Mouse (Mus musculus): ENCODE measurements around the gene Smbd1.

Gene Smbd1

DNA sequence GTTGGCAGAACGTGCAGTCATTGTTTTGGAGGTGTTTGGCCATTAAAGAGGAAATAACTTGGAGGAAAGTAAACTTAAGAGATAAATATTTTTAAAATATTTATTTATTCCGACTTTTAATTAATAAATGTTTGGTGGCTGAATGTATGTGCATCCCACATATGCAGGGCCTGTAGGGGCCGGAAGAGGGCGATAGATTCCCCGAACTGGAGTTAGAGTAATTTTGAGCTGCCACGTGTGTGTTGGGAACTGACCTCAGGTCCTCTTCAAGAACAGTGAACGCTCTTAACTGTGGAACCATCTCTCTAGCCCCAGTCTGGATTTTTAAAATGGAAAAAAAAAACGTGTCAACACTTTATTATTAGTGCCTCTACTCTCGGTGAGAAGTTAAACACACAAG lies 3.1 kb upstream of the Smbd1 start:
- no peak for DNase-seq (ENCODE audit: low spot score)

GRCm38 (mm10) chr16:32812888-32813361 lies 2.6 kb upstream of the Smbd1 start:
- DNase-seq (ENCODE audit: low spot score) = peak; percentile 92

DNA sequence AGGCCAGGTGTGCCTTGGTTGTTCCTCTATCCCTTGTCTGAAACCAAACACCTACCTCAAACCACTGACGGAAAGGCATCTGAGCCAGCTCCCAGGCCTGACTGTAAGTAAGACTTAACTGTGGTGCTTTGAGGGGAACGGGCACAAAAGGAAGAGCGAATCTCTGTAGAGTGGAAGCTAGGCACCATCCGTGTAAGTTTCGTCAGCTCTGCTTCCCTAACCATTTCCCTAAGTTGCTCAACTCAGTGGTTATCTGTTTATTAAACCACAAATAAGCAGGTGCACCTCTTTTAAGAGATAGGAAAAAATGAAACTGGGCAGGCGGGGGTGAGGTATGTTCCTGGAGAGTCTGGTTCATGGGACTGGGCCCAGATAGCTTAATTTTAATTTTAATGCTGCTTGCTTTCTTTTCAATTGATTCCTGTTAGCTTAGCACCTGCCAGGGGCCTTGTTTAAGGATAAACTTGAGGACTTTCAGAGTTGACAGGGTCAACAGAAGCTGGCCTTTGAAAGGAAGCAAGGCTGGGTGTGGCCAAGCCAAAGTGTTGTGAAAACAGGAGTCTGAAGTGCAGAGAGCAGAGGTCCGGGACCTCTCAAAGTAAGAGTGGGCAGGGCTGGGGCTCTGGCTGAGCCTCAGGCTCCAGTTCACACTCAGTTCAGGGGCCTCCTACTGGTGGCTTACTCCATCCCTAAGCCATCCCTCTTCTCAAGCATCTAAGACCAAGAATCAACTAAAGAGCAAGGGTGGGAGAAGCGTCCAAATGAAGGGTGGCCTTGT lies 2.7 kb downstream of the Smbd1 start:
- DNase-seq (ENCODE audit: low spot score) = no peak

DNA sequence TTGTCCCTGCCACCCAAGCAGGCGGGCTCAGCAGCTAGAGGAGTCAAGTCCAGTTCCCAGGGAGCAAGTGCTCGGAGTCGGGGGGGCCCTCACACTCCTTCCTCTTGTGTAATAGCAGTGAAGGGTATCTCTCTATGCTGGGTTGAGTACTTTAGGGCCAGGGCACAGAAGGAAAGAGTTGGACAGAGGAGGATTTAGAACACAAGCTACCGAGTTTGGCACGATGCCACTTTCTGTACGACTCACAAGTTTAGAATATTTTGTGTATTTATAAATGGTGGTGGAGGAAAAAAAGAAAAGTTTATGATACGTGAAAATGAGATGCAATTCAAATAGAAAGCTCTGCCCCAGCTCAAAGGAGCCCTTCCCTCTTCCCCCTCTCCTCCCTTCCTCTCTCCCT lies 5.1 kb downstream of the Smbd1 start:
- no peak for DNase-seq (ENCODE audit: low spot score)

DNA sequence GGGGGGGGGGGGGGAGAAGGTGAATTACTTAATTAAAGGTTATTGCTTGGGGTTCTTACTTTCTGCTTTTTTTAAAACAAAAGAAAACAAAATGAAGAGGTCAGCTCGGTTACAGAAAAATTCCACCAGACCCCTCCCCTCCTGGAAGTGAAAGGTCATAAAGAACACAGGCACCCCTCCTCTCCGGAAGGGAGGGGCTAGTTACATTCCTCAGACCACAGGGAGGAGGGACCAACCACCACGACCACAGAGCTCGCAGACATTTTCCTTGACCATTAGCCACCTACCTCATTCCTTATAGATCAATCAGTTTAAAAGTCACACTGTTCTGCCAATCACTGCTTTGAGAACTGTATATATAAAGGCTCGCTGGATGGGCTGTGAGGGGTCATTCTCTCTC lies 6.4 kb downstream of the Smbd1 start:
- no peak for DNase-seq (ENCODE audit: low spot score)

GRCm38 (mm10) chr16:32803252-32803853 lies 6.9 kb downstream of the Smbd1 start:
- DNase-seq (ENCODE audit: low spot score) = peak; percentile 61

GRCm38 (mm10) chr16:32797426-32797689 lies 12.9 kb downstream of the Smbd1 start, which contains the start of gene Muc20:
TSS of gene Muc20 (minus strand) at chr16:32797435.
- no peak for DNase-seq (ENCODE audit: low spot score)

DNA sequence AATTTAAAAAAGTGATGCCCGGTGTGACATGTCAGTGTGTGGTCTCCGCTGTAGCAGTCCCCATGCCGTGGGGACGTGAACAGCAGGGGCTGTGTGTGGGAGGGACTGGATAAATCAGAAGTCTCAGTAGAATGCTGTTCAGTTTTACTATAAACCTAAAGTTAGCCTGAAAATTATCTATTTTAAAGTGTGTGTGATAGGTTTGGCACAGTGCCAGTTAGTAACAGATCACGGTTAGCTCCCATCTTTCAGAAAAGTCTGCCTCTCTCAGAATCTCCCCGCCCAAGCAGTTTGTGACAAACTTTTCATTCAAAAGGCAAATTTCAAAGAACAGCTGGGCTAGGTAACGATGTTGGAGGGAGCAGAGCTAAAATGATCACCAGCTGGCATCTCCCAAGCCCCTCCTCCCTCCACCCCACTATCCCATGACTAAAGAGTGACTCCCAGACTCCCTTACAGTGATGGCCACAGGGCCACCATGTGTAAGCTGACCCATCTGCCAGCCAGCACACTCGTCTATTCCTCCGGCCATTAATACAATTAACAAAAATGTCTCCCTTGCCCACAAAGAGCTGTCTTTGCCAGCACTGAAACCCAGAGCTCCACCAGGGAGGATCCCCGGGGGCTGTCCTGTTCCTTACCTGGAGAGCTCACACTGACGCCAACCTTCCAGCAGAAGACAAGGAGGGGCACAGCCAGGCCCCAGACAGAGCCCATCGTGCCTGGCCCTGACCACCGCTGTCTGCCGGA lies 13.4 kb downstream of the Smbd1 start:
- DNase-seq (ENCODE audit: low spot score) = no peak

DNA sequence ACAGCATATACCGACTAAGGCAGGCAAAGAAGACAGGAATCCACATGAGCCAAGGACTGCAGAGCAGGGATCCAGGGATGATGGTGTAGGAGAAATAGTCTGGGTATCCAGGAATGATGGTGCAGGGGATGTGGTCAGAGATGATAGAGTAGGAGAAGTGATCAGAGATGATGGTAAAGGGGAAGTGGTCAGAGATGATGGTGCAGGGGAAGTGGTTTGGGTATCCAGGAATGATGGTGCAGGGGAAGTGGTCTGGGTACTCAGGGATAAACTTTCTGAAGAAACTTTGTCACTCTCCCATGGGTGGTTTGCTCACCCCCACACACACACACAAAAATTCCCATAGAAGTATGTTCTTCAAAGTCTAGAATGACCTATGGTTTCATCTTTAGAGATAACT lies 15.1 kb downstream of the Smbd1 start:
- no peak for DNase-seq (ENCODE audit: low spot score)

DNA sequence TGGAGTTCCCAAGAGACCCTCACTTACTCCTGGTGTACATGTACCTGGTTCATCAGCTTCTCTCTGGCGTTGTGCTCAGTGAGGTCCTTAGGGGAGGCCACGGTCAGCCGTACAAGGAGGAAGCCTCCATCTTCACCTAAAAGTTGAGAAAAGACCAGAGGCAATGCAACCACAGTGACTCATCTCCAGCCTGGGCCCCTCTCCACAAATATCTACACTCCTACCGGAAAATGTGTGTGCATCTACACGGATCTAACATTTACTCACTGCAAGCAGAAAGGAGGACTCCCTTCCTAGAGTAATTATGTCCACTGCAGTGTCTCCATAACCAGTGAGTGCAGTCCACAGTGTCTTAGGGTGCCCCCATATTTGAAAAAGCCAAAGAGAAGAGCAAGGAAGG lies 20.2 kb downstream of the Smbd1 start:
- DNase-seq (ENCODE audit: low spot score) = no peak

- DNase-seq (ENCODE audit: low spot score) = peak; percentile 52
Observed at GRCm38 (mm10) chr16:32784840-32785239, 25.4 kb downstream of the Smbd1 start.

DNA sequence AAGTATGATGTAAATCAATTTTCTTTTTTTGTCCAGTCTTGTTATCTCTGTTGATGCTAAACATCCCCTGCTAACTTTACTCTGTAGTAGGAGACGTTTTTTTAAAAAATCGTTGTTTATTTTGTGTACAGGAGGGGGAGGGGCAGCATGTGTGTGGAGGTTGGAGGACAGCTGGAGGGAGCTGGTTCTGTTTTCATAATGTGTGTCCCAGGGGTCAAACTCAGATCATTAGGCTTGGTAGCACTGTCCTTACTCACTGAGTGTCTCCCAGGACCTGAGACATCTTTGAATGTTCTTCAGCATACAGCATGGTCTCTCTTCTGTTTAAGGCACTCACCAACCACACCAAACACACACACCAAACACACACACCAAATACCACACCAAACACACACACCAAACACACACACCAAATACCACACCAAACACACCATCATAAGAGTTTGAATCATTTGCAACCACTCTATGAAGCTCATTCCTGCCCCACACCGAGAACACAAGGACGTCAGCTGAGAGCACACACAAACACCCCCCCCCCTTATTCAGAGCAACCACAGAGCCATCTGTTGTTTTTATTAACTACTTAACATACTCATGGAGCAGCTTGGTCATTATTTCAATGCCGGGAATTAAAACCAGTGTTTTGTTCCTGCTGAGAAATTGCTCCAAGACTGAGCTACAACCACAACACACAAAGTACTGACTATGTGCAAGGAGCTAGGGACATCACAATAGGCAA lies 26.8 kb downstream of the Smbd1 start:
- no peak for DNase-seq (ENCODE audit: low spot score)

DNA sequence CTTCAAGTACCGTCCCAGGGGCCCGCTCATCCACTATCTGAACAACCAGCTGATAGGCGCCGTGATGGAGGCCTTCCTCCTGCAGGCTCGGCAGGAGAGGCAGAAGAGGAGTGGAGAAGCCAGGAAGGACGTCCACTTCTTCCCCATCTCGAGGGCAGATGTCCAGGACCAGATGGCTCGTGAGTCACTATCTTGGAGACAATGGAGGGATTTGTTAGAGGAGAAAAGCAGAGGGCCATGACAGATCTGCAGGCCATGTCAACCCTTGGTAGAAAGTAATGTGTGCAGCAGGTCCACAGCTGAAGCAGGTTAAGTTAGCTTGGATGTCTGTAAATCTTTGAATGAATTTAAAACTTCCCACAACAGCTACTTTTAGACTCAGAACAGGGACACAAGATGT lies 31.3 kb downstream of the Smbd1 start:
- DNase-seq (ENCODE audit: low spot score) = no peak

GRCm38 (mm10) chr16:32776676-32777075 lies 33.6 kb downstream of the Smbd1 start:
- DNase-seq (ENCODE audit: low spot score) = no peak

DNA sequence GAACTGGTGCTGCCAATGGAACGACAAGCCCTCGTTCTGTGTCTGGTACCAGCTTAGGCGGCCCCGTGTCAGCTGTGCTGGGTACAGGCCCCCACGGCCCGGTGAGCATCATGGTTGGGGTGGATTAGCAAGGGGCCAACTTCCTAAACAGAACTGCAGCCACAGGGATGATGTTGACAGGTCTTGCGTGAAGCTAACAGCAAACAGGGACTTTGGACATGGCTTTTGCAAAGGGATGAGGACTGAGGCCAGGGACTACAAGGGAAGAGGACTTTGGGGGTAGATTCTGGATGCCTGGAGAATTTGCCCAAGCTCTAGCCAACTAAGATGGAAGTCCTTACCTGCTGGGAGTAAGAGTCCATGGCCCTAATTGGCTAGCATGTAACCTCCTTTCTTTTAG lies 43.4 kb downstream of the Smbd1 start:
- DNase-seq (ENCODE audit: low spot score) = no peak

DNA sequence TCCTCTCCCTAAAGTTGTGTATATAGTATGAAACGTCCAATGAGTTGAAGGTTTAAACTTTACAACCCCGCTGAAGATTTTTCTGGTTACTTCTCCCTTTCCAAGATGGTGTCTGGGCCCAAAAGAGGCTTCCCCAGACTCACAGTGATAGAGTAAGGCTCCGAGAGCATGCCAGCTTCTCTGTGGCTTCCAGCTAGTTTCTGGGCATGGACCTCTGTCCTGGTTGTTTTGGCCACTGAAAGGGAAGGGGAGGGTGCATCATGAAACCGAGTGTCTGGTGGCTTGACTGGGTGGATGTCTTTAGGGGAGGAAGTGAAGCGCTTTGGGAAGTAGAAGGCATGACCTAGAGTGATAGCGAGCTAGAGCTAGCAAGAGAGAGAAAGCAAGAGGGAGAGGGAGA lies 45.3 kb downstream of the Smbd1 start:
- DNase-seq (ENCODE audit: low spot score) = no peak

- DNase-seq (ENCODE audit: low spot score) = no peak
Observed at GRCm38 (mm10) chr16:32764550-32764949, 45.7 kb downstream of the Smbd1 start.

All from urinary bladder, postnatal 14 days (tissue).